Mouse (Mus musculus) right cerebral cortex, postnatal 25 days (tissue): Measurements from ENCODE around the gene Tmem132b.
A peak's percentile ranks its signal among the peaks of the same experiment; 100 is the strongest.

ENCODE experiments used
- DNase-seq: peaks from one replicate; pipeline ENCODE4 v3.0.0; 2022

The Tmem132b gene

GRCm38 (mm10) chr5:125794318-125794717, 262.7 kb downstream of the Tmem132b start:
- no peak for DNase-seq

GRCm38 (mm10) chr5:125799622-125800021, 268.0 kb downstream of the Tmem132b start:
- no peak for DNase-seq

GRCm38 (mm10) chr5:125800025-125800424, 268.5 kb downstream of the Tmem132b start:
- no peak for DNase-seq

- DNase-seq: no peak
Measured at GRCm38 (mm10) chr5:125802801-125803200, 271.2 kb downstream of the Tmem132b start.

DNA sequence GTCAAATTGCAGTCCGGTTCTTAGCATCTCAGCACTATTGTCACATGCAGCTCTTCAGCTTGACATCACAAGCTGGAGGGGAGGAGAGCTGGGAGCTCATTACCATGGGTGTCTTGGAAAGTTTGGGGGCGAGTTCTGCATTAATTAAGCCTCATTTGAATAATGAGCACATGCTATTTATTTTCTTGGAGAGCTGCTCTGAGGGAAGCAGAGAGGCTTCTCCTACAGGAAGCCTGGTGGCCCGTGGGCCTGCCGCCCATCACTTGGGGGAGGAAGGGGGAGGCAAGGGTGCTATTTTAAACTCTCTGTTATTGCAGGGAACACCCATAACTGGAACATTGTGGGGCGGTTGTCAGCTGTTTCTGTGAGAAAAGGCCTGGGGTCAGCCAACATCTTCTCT, 273.8 kb downstream of the Tmem132b start:
- DNase-seq: peak; percentile 83

GRCm38 (mm10) chr5:125807861-125808260, 276.3 kb downstream of the Tmem132b start:
- DNase-seq: no peak

GRCm38 (mm10) chr5:125829342-125829741, 297.8 kb downstream of the Tmem132b start:
- no peak for DNase-seq

GRCm38 (mm10) chr5:125835890-125836289, 304.3 kb downstream of the Tmem132b start:
- DNase-seq: no peak

GRCm38 (mm10) chr5:125836761-125837160, 305.2 kb downstream of the Tmem132b start:
- no peak for DNase-seq
